Mouse (Mus musculus) lung, embryonic 14.5 days (tissue): Measurements from ENCODE around the gene Aqp1. TPM values are rescaled to one million over a fixed set of nuclear protein-coding genes. Genes with fewer than 3 reads are reported as not detected.

Source experiments
- ATAC-seq: fragments of 200-750 bp; cut with Nextera tagmentation; 2 replicates; pipeline ENCODE4 v1.8.0; 2017; ENCODE audit warnings: mild to moderate bottlenecking, moderate TSS enrichment, moderate library complexity; ENCODE audit not compliant: insufficient read depth
- DNase-seq: peaks from one replicate; pipeline ENCODE4 v3.0.0-alpha.2; 2015
- H3K27ac ChIP-seq: fragments of 300-500 bp; sonication (generic); 2 replicates; pipeline ENCODE4 v1.5.1; 2014; ENCODE audit warnings: low read depth, mild to moderate bottlenecking, moderate library complexity
- H3K27me3 ChIP-seq: fragments of 300-500 bp; sonication (generic); 2 replicates; pipeline ENCODE4 v1.6.1; 2014; ENCODE audit warnings: low read length, control low read depth; ENCODE audit not compliant: insufficient read depth
- H3K36me3 ChIP-seq: fragments of 300-500 bp; sonication (generic); 2 replicates; pipeline ENCODE4 v1.6.1; 2014; ENCODE audit warnings: control low read depth; ENCODE audit not compliant: insufficient read depth
- H3K4me1 ChIP-seq: fragments of 300-500 bp; sonication (generic); 2 replicates; pipeline ENCODE4 v1.6.1; 2014; ENCODE audit warnings: antibody characterized with exemption, control low read depth; ENCODE audit not compliant: insufficient read depth
- H3K4me2 ChIP-seq: fragments of 300-500 bp; sonication (generic); 2 replicates; pipeline ENCODE4 v1.6.1; 2014; ENCODE audit warnings: mild to moderate bottlenecking
- H3K4me3 ChIP-seq: fragments of 300-500 bp; sonication (generic); 2 replicates; pipeline ENCODE4 v1.5.1; 2014; ENCODE audit warnings: low read depth, low read length
- H3K9ac ChIP-seq: fragments of 300-500 bp; sonication (generic); 2 replicates; pipeline ENCODE4 v1.6.1; 2014
- H3K9me3 ChIP-seq: fragments of 300-500 bp; sonication (generic); 2 replicates; pipeline ENCODE4 v1.6.1; 2016; ENCODE audit warnings: low read depth, low read length, control low read depth
- CTCF ChIP-seq: IDR thresholded peaks from 2 replicates; pipeline ENCODE4 v1.5.1; 2016; ENCODE audit warnings: antibody characterized with exemption, low read depth
- whole genome bisulfite sequencing: fragments of 180-500 bp; shearing (Covaris S2); extraction: QIAGEN DNeasy Blood & Tissue Kit; methylation state at CpG from one replicate; pipeline ENCODE4 v1.1.7; 2014; 5-methylcytosine and 5-hydroxymethylcytosine counted together
- polyA plus RNA-seq: library from polyadenylated mRNA; unstranded; fragments of >200 nt; fragmentation: Nextera tagmentation; extraction: Ambion mirVana; gene quantifications from 2 replicates; pipeline ENCODE4 v1.2.1, GENCODE M21; 2014

The Aqp1 gene
- polyA plus RNA-seq, 1 experiment from 2014 or later, result 4.4 TPM

DNA sequence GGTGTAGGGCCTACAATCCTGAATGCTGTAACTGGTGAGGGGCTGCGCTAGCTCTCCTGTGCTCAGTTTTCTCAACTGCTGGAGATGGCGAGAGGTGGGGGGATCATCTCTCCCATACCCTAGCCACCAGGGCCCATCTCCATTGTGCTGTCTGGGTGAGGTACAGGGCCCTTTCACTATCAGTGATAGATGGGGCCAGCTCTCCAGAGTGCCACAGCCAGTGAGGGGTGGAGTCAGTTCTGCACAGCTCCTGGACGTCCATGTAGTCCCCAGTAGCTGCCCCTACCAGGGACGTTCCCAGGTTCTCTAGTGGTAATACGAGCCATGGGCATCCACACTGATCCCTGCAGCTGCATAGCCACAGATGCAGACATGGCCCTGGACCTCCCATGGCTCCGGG lies 14.7 kb upstream of the Aqp1 start:
- Histone ChIP-seq H3K9ac (no peak overlapping the region), H3K4me3 (no peak overlapping the region), H3K27ac (no peak overlapping the region), H3K4me1 (peaks cover 11% of the 10 kb centered on the region; the same call in 1 of the 2 replicates), H3K27me3 (no peaks in the 10 kb centered on the region), H3K4me2 (no peak overlapping the region), H3K9me3 (no peaks in the 10 kb centered on the region), H3K36me3 (0 out of 2 replicates have a peak, but pooled peaks cover 5% of the 10 kb centered on the region)
- ATAC-seq (no peak), DNase-seq (no peak)
- TF ChIP-seq CTCF, result no peak
- 55% methylated on average over 6 of the region's 6 CpGs for WGBS

- ATAC-seq (no peak), DNase-seq (no peak)
- Histone ChIP-seq H3K9ac (no peak overlapping the region), H3K27ac (no peak overlapping the region), H3K4me1 (peaks cover 11% of the 10 kb centered on the region; the same call in 1 of the 2 replicates), H3K4me3 (no peak overlapping the region), H3K27me3 (no peaks in the 10 kb centered on the region), H3K36me3 (0 out of 2 replicates have a peak, but pooled peaks cover 5% of the 10 kb centered on the region), H3K9me3 (no peaks in the 10 kb centered on the region), H3K4me2 (no peak overlapping the region)
- WGBS, result 88% methylated on average over 2 of the region's 2 CpGs
- TF ChIP-seq CTCF, result no peak
Observed at GRCm38 (mm10) chr6:55322980-55323379, 13.3 kb upstream of the Aqp1 start.

DNA sequence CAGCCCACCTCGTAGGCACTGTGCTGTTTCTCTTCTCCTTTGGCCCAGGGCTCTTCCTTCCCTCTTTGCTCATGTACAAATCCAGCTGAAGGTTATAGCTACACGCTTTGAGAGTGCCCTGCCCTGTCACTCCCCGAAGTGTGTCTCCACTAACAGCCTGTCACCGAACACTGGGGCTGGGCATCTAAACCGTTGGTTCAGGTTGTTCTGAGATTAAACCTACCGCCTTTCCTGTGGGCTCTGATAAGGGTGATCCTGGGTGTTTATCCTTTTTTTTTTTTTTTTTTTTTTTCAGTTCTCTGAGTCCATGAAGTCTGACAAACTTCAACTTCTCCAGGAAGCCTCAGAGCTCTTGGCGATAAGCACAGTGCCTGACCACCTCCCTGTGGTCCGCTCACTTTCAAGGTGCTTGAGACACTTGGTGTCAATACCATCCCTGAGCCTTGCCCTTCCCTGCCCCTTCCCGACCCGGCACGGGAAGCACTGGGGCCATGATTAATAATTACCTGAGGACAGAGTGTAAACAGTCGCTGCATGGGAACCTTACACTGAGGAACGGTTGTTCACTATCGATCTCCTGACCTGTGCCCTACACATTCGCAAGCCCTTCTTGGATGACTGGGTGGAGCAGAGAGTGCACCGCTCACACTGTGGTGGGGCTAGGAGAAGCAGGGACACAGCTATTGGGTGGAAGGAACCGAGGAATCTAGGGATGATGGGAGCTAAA lies 12.2 kb upstream of the Aqp1 start:
- H3K36me3 ChIP-seq, result no peaks in the 10 kb centered on the region
- ATAC-seq (no peak), DNase-seq (no peak)
- H3K4me3 ChIP-seq, result no peak overlapping the region
- H3K9ac ChIP-seq, result no peak overlapping the region
- H3K9me3 ChIP-seq, result no peaks in the 10 kb centered on the region
- H3K4me2 ChIP-seq, result no peak overlapping the region
- H3K27ac ChIP-seq, result no peak overlapping the region
- WGBS, result 24% methylated on average over 17 of the region's 17 CpGs
- TF ChIP-seq CTCF, result no peak
- H3K27me3 ChIP-seq, result no peaks in the 10 kb centered on the region
- H3K4me1 ChIP-seq, result peaks cover 11% of the 10 kb centered on the region; the same call in 1 of the 2 replicates

GRCm38 (mm10) chr6:55324785-55325184 lies 11.4 kb upstream of the Aqp1 start:
- Histone ChIP-seq H3K9ac (no peak overlapping the region), H3K9me3 (no peaks in the 10 kb centered on the region), H3K4me1 (peaks cover 5% of the 10 kb centered on the region; the same call in 1 of the 2 replicates), H3K36me3 (no peaks in the 10 kb centered on the region), H3K27me3 (no peaks in the 10 kb centered on the region), H3K4me2 (no peak overlapping the region), H3K4me3 (no peak overlapping the region), H3K27ac (no peak overlapping the region)
- WGBS, result 38% methylated on average over 1 of the region's 1 CpGs
- peak; percentile 44 for TF ChIP-seq CTCF
- no peak for ATAC-seq
- peak; percentile 53 for DNase-seq

DNA sequence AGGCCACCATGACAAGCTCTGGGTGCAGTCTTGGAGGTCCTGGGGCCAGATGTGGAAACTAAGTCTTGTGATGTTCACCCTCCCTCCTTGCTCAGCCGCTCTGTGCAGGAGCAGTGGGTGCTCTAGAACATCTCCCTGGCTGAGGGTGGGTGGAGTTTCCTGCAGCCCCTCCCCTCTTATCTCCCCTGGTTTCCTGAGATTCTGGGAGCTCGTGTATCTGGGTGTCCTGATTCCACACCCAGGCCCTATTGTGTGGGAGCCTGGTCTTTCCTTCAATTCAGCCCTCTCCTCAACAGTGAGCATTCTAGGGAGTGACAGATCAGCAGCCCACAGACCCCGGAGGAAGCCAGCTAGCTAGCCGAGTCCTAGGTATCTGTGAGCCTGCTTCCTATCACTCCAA lies 9.9 kb upstream of the Aqp1 start:
- H3K36me3 ChIP-seq, result no peaks in the 10 kb centered on the region
- no peak for TF ChIP-seq CTCF
- H3K4me3 ChIP-seq, result no peak overlapping the region
- H3K9me3 ChIP-seq, result no peaks in the 10 kb centered on the region
- no peaks in the 10 kb centered on the region; the same call in 1 of the 2 replicates for H3K4me1 ChIP-seq
- no peak overlapping the region for H3K4me2 ChIP-seq
- 57% methylated on average over 4 of the region's 4 CpGs for WGBS
- ATAC-seq (no peak), DNase-seq (no peak)
- H3K27ac ChIP-seq, result no peak overlapping the region
- H3K27me3 ChIP-seq, result no peaks in the 10 kb centered on the region
- no peak overlapping the region for H3K9ac ChIP-seq

- Histone ChIP-seq H3K4me2 (no peak overlapping the region), H3K36me3 (no peaks in the 10 kb centered on the region), H3K4me1 (no peaks in the 10 kb centered on the region; the same call in 1 of the 2 replicates), H3K9me3 (no peaks in the 10 kb centered on the region), H3K4me3 (no peak overlapping the region), H3K9ac (no peak overlapping the region), H3K27me3 (no peaks in the 10 kb centered on the region), H3K27ac (no peak overlapping the region)
- WGBS, result 47% methylated on average over 13 of the region's 13 CpGs
- DNase-seq, result peak; percentile 51
- ATAC-seq, result peak; percentile 62
- TF ChIP-seq CTCF, result no peak
Observed at GRCm38 (mm10) chr6:55327326-55327725, 8.9 kb upstream of the Aqp1 start.

DNA sequence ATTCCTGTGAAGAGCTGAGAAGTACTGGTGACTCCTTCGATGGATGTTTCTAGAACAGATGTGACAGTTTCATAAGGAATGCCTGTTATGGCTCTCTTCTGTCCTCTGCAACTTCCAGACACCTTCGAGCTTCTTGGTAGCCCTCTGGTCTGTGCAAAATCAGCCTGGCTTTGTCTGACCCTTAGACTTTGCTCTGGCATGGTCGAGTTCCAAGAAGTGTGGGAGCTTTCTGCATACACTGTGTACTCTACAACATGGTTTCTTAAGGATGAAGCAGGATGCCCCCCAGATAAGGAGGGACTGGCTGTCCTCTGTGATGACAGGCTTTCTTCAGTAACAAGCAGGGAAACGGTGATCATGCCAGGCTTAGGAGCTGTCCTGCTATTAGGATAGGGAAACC lies 8.1 kb upstream of the Aqp1 start:
- Histone ChIP-seq H3K4me2 (no peak overlapping the region), H3K4me1 (no peaks in the 10 kb centered on the region; the same call in 1 of the 2 replicates), H3K27ac (no peak overlapping the region), H3K9me3 (no peaks in the 10 kb centered on the region), H3K9ac (no peak overlapping the region), H3K36me3 (no peaks in the 10 kb centered on the region), H3K27me3 (no peaks in the 10 kb centered on the region), H3K4me3 (no peak overlapping the region)
- DNase-seq (no peak), ATAC-seq (no peak)
- TF ChIP-seq CTCF, result no peak
- WGBS, result 58% methylated on average over 4 of the region's 4 CpGs
